Mouse (Mus musculus) liver, embryonic 13.5 days (tissue): ENCODE measurements around the gene Hoxb5. TPM values are rescaled to one million over a fixed set of nuclear protein-coding genes. Genes with fewer than 3 reads are reported as not detected.

ENCODE experiments used
- ATAC-seq: fragments of 200-750 bp; cut with Nextera tagmentation; 2 replicates; pipeline ENCODE4 v1.8.0; 2017; ENCODE audit warnings: low read depth, mild to moderate bottlenecking, moderate number of reproducible peaks, moderate library complexity
- DNase-seq: peaks from one replicate; pipeline ENCODE4 v3.0.0; 2022
- H3K27ac ChIP-seq: fragments of 300-500 bp; sonication (generic); 2 replicates; pipeline ENCODE4 v1.5.1; 2015; ENCODE audit warnings: moderate library complexity, mild to moderate bottlenecking, inconsistent platforms
- H3K27me3 ChIP-seq: fragments of 300-500 bp; sonication (generic); 2 replicates; pipeline ENCODE4 v1.6.1; 2015; ENCODE audit warnings: mild to moderate bottlenecking, inconsistent platforms
- H3K36me3 ChIP-seq: fragments of 300-500 bp; sonication (generic); 2 replicates; pipeline ENCODE4 v1.6.1; 2015; ENCODE audit warnings: mild to moderate bottlenecking, inconsistent platforms
- H3K4me1 ChIP-seq: fragments of 300-500 bp; sonication (generic); replicated peaks from 2 replicates; pipeline ENCODE4 v1.6.1; 2015; ENCODE audit warnings: inconsistent platforms
- H3K4me2 ChIP-seq: fragments of 300-500 bp; sonication (generic); 2 replicates; pipeline ENCODE4 v1.6.1; 2015; ENCODE audit warnings: inconsistent platforms, mild to moderate bottlenecking, moderate library complexity
- H3K4me3 ChIP-seq: fragments of 300-500 bp; sonication (generic); replicated peaks from 2 replicates; pipeline ENCODE4 v1.5.1; 2015; ENCODE audit warnings: mild to moderate bottlenecking, inconsistent platforms
- H3K9ac ChIP-seq: fragments of 300-500 bp; sonication (generic); 2 replicates; pipeline ENCODE4 v1.6.1; 2015; ENCODE audit warnings: mild to moderate bottlenecking, inconsistent platforms
- H3K9me3 ChIP-seq: fragments of 300-500 bp; sonication (generic); replicated peaks from 2 replicates; pipeline ENCODE4 v1.6.1; 2016; ENCODE audit warnings: inconsistent platforms
- WGBS: fragments of 180-500 bp; shearing (Covaris S2); methylation state at CpG from one replicate; pipeline ENCODE4 v1.1.7; 2015; ENCODE audit not compliant: insufficient replicate concordance; 5-methylcytosine and 5-hydroxymethylcytosine counted together
- polyA plus RNA-seq: library from polyadenylated mRNA; unstranded; fragments of >200 nt; fragmentation: Nextera tagmentation; extraction: Ambion mirVana; gene quantifications from 2 replicates; pipeline ENCODE4 v1.2.1, GENCODE M21; 2015

The Hoxb5 gene
- polyA plus RNA-seq, 1 experiment from 2014 or later, result 0.44 TPM

- peaks cover 100% of the 10 kb centered on the region for H3K27me3 ChIP-seq
- H3K4me3 ChIP-seq, result no peak overlapping the region
- no peaks in the 10 kb centered on the region for H3K9me3 ChIP-seq
- ATAC-seq (no peak), DNase-seq (no peak)
- no peak overlapping the region for H3K9ac ChIP-seq
- 22% methylated on average over 4 of the region's 4 CpGs for WGBS
- H3K36me3 ChIP-seq, result no peaks in the 10 kb centered on the region
- no peak overlapping the region; the same call in 1 of the 2 replicates for H3K27ac ChIP-seq
- peaks cover 11% of the 10 kb centered on the region for H3K4me1 ChIP-seq
- H3K4me2 ChIP-seq, result no peak overlapping the region
These were observed 6.2 kb downstream of the Hoxb5 start for GRCm38 (mm10) chr11:96309288-96309687.

GRCm38 (mm10) chr11:96310183-96310938 is 7.2 kb downstream of the Hoxb5 start:
- Histone ChIP-seq H3K4me1 (peaks cover 13% of the 10 kb centered on the region), H3K36me3 (no peaks in the 10 kb centered on the region), H3K9ac (no peak overlapping the region), H3K27ac (no peak overlapping the region), H3K27me3 (peaks cover 100% of the 10 kb centered on the region), H3K4me2 (no peak overlapping the region), H3K9me3 (no peaks in the 10 kb centered on the region), H3K4me3 (no peak overlapping the region)
- ATAC-seq (no peak), DNase-seq (no peak)
- WGBS, result 27% methylated on average over 20 of the region's 20 CpGs

DNA sequence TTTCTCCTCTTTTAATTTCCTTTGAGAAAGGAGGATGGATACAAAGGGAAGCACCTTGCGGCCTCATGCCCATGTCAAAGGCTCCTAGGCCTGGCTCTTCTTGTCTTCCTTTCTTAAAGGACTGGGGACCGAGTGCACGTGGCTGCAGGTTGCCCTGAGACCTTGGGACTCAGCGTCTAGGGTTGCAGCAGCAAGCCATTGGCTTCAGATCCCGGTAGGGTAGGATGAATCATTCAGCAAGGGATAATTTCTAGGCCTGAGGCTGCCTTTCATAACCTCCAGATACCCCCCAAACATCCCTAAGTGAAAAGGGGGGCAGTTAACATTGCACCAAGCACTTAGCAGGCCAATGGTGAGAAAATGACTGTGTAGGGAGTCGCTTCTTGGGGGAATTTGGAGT is 8.0 kb downstream of the Hoxb5 start:
- Histone ChIP-seq H3K36me3 (no peaks in the 10 kb centered on the region), H3K4me3 (peak overlapping the region; percentile 30), H3K9me3 (no peaks in the 10 kb centered on the region), H3K27ac (no peak overlapping the region), H3K4me2 (peak overlapping the region; percentile 41), H3K4me1 (peaks cover 13% of the 10 kb centered on the region), H3K9ac (no peak overlapping the region), H3K27me3 (peaks cover 100% of the 10 kb centered on the region)
- ATAC-seq (no peak), DNase-seq (no peak)
- 11% methylated on average over 6 of the region's 6 CpGs for WGBS

GRCm38 (mm10) chr11:96311520-96312417 is 8.6 kb downstream of the Hoxb5 start:
- WGBS, result 2% methylated on average over 31 of the region's 31 CpGs
- H3K9me3 ChIP-seq, result no peaks in the 10 kb centered on the region
- peak overlapping the region; percentile 30 for H3K4me3 ChIP-seq
- H3K4me1 ChIP-seq, result peaks cover 13% of the 10 kb centered on the region
- H3K27me3 ChIP-seq, result peaks cover 100% of the 10 kb centered on the region
- H3K9ac ChIP-seq, result no peak overlapping the region
- H3K36me3 ChIP-seq, result no peaks in the 10 kb centered on the region
- ATAC-seq (no peak), DNase-seq (no peak)
- peak overlapping the region; percentile 41 for H3K4me2 ChIP-seq
- H3K27ac ChIP-seq, result no peak overlapping the region

- ATAC-seq, result no peak
- Histone ChIP-seq H3K4me2 (no peak overlapping the region), H3K4me1 (peaks cover 13% of the 10 kb centered on the region), H3K9me3 (no peaks in the 10 kb centered on the region), H3K36me3 (no peaks in the 10 kb centered on the region), H3K27ac (no peak overlapping the region), H3K27me3 (peaks cover 100% of the 10 kb centered on the region), H3K4me3 (no peak overlapping the region), H3K9ac (no peak overlapping the region)
- no peak for DNase-seq
- 35% methylated on average over 2 of the region's 2 CpGs for WGBS
These were observed 10.0 kb downstream of the Hoxb5 start for GRCm38 (mm10) chr11:96313134-96313533.

DNA sequence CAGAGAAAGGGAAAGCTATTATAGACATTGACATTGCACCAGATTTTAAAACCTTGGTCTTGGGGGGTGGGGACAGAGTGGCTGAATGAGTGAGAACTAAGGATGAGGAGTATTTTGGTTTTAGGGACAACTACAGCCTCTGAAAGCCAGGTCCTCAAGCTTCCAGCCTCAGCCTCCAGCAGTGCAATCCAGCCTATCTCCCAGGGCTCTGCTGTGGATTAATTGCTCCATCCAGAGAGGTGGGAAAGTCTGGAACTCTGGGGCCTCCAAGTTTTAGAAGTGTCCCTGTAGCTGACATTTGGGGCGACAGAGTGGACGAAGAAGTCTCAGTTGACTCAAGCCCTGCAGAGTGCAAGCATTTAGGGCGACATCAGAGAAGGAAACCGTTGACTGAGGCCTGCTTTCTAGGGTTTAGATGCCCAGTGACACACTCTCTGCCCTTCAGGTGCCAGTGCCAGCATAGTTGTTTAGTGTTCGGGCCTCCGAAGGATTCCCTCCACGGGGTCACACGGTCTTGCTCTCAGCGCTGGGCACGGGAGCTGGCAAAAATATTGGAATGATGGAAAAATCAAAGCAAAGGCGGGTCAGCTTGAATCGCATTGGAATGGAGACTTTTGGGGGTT is 10.8 kb downstream of the Hoxb5 start:
- no peak overlapping the region for H3K4me2 ChIP-seq

GRCm38 (mm10) chr11:96314671-96315343 is 11.7 kb downstream of the Hoxb5 start:
- peaks cover 10% of the 10 kb centered on the region for H3K4me1 ChIP-seq
- no peaks in the 10 kb centered on the region for H3K9me3 ChIP-seq
- WGBS, result 3% methylated on average over 34 of the region's 34 CpGs
- peak overlapping the region; percentile 30 for H3K4me3 ChIP-seq
- no peak for ATAC-seq
- peaks cover 100% of the 10 kb centered on the region for H3K27me3 ChIP-seq
- no peaks in the 10 kb centered on the region for H3K36me3 ChIP-seq
- DNase-seq, result no peak
- peak overlapping the region; percentile 26; the same call in 1 of the 2 replicates for H3K9ac ChIP-seq
- H3K4me2 ChIP-seq, result peak overlapping the region; percentile 28
- peak overlapping the region; percentile 59 for H3K27ac ChIP-seq

More for the DNA sequence above, 10.8 kb downstream of the Hoxb5 start:
- ATAC-seq, result no peak
- Histone ChIP-seq H3K36me3 (no peaks in the 10 kb centered on the region), H3K27me3 (peaks cover 100% of the 10 kb centered on the region), H3K4me3 (no peak overlapping the region), H3K9me3 (no peaks in the 10 kb centered on the region), H3K9ac (no peak overlapping the region), H3K27ac (peak overlapping the region; percentile 59; the same call in 1 of the 2 replicates), H3K4me1 (peaks cover 13% of the 10 kb centered on the region)
- 21% methylated on average over 12 of the region's 12 CpGs for WGBS
- no peak for DNase-seq

GRCm38 (mm10) chr11:96315344-96315681 is 12.2 kb downstream of the Hoxb5 start:
- Histone ChIP-seq H3K4me2 (peak overlapping the region; percentile 28), H3K9me3 (no peaks in the 10 kb centered on the region), H3K27me3 (peaks cover 100% of the 10 kb centered on the region), H3K4me3 (peak overlapping the region; percentile 30), H3K4me1 (peaks cover 9% of the 10 kb centered on the region), H3K27ac (peak overlapping the region; percentile 59; the same call in 1 of the 2 replicates), H3K36me3 (no peaks in the 10 kb centered on the region), H3K9ac (no peak overlapping the region)
- whole genome bisulfite sequencing, result 26% methylated on average over 5 of the region's 5 CpGs
- ATAC-seq, result no peak
- DNase-seq, result no peak

GRCm38 (mm10) chr11:96316696-96317607 is 13.8 kb downstream of the Hoxb5 start:
- Histone ChIP-seq H3K9ac (no peak overlapping the region), H3K36me3 (no peaks in the 10 kb centered on the region), H3K4me1 (peaks cover 6% of the 10 kb centered on the region; the same call in 1 of the 2 replicates), H3K9me3 (no peaks in the 10 kb centered on the region), H3K27ac (no peak overlapping the region), H3K4me2 (no peak overlapping the region), H3K27me3 (peaks cover 99% of the 10 kb centered on the region), H3K4me3 (no peak overlapping the region)
- ATAC-seq, result no peak
- 24% methylated on average over 18 of the region's 18 CpGs for WGBS
- no peak for DNase-seq
